Mouse (Mus musculus) embryonic facial prominence, embryonic 14.5 days (tissue): ENCODE measurements around the gene Adam15. TPM values are rescaled to one million over a fixed set of nuclear protein-coding genes. Genes with fewer than 3 reads are reported as not detected.

Experiments used
- ATAC-seq: fragments of 200-750 bp; cut with Nextera tagmentation; 2 replicates; pipeline ENCODE4 v1.8.0; 2017; ENCODE audit warnings: low read depth, moderate number of reproducible peaks, moderate TSS enrichment
- DNase-seq: peaks from one replicate; pipeline ENCODE4 v3.0.0-alpha.2; 2015; ENCODE audit warnings: low spot score
- H3K27ac ChIP-seq: fragments of 300-500 bp; sonication (generic); replicated peaks from 2 replicates; pipeline ENCODE4 v1.5.1; 2014; ENCODE audit warnings: low read depth, mild to moderate bottlenecking, low read length, moderate library complexity
- H3K27me3 ChIP-seq: fragments of 300-500 bp; sonication (generic); replicated peaks from 2 replicates; pipeline ENCODE4 v1.6.1; 2014; ENCODE audit warnings: low read length; ENCODE audit not compliant: control insufficient read depth, insufficient read depth
- H3K36me3 ChIP-seq: fragments of 300-500 bp; sonication (generic); 2 replicates; pipeline ENCODE4 v1.6.1; 2014; ENCODE audit warnings: low read length, mixed read lengths; ENCODE audit not compliant: control insufficient read depth, insufficient read depth
- H3K4me1 ChIP-seq: fragments of 300-500 bp; sonication (generic); 2 replicates; pipeline ENCODE4 v1.6.1; 2014; ENCODE audit warnings: antibody characterized with exemption, low read length; ENCODE audit not compliant: control insufficient read depth, insufficient read depth
- H3K4me2 ChIP-seq: fragments of 300-500 bp; sonication (generic); 2 replicates; pipeline ENCODE4 v1.6.1; 2014; ENCODE audit warnings: low read depth, mild to moderate bottlenecking, low read length, moderate library complexity, mixed read lengths
- H3K4me3 ChIP-seq: fragments of 300-500 bp; sonication (generic); 2 replicates; pipeline ENCODE4 v1.5.1; 2014; ENCODE audit warnings: low read depth, mild to moderate bottlenecking, low read length
- H3K9ac ChIP-seq: fragments of 300-500 bp; sonication (generic); 2 replicates; pipeline ENCODE4 v1.6.1; 2014; ENCODE audit warnings: low read depth, mild to moderate bottlenecking, low read length, moderate library complexity, mixed read lengths
- H3K9me3 ChIP-seq: fragments of 300-500 bp; sonication (generic); 2 replicates; pipeline ENCODE4 v1.6.1; 2016; ENCODE audit warnings: low read length; ENCODE audit not compliant: control insufficient read depth
- WGBS: fragments of 180-500 bp; shearing (Covaris S2); extraction: QIAGEN DNeasy Blood & Tissue Kit; methylation state at CpG from one replicate; pipeline ENCODE4 v1.1.7; 2014; 5-methylcytosine and 5-hydroxymethylcytosine counted together
- polyA plus RNA-seq: library from polyadenylated mRNA; unstranded; fragments of >200 nt; fragmentation: Nextera tagmentation; extraction: Ambion mirVana; gene quantifications from 2 replicates; pipeline ENCODE4 v1.2.1, GENCODE M21; 2014

Adam15 gene
- polyA plus RNA-seq, 1 experiment from 2014 or later, result 51.7 TPM

GRCm38 (mm10) chr3:89295685-89296230 lies 54.0 kb downstream of the Adam15 start:
- no peak for ATAC-seq
- no peaks in the 10 kb centered on the region for H3K36me3 ChIP-seq
- 73% methylated on average over 8 of the region's 8 CpGs for WGBS
- no peak overlapping the region for H3K4me3 ChIP-seq
- H3K27ac ChIP-seq, result no peak overlapping the region
- no peaks in the 10 kb centered on the region for H3K9me3 ChIP-seq
- H3K4me2 ChIP-seq, result no peak overlapping the region
- no peak overlapping the region for H3K9ac ChIP-seq
- H3K27me3 ChIP-seq, result no peaks in the 10 kb centered on the region
- H3K4me1 ChIP-seq, result peaks cover 6% of the 10 kb centered on the region; the same call in 1 of the 2 replicates
- no peak for DNase-seq

- Histone ChIP-seq H3K4me3 (no peak overlapping the region), H3K9me3 (no peaks in the 10 kb centered on the region), H3K36me3 (no peaks in the 10 kb centered on the region), H3K4me2 (no peak overlapping the region), H3K27ac (no peak overlapping the region), H3K9ac (no peak overlapping the region), H3K27me3 (no peaks in the 10 kb centered on the region), H3K4me1 (no peaks in the 10 kb centered on the region)
- WGBS, result 74% methylated on average over 5 of the region's 5 CpGs
- ATAC-seq (no peak), DNase-seq (no peak)
Observed at GRCm38 (mm10) chr3:89294195-89294594, 55.6 kb downstream of the Adam15 start.

- WGBS, result 90% methylated on average over 11 of the region's 11 CpGs
- no peak for ATAC-seq
- H3K36me3 ChIP-seq, result no peaks in the 10 kb centered on the region
Observed at GRCm38 (mm10) chr3:89293247-89293918, 56.4 kb downstream of the Adam15 start.

GRCm38 (mm10) chr3:89292303-89292702 lies 57.5 kb downstream of the Adam15 start:
- 70% methylated on average over 5 of the region's 5 CpGs for WGBS
- DNase-seq, result no peak
- peaks cover 4% of the 10 kb centered on the region; the same call in 1 of the 2 replicates for H3K4me1 ChIP-seq
- H3K9me3 ChIP-seq, result no peaks in the 10 kb centered on the region
- no peak overlapping the region for H3K4me3 ChIP-seq
- no peaks in the 10 kb centered on the region for H3K36me3 ChIP-seq
- no peak overlapping the region for H3K4me2 ChIP-seq
- no peak overlapping the region for H3K27ac ChIP-seq
- no peaks in the 10 kb centered on the region for H3K27me3 ChIP-seq
- H3K9ac ChIP-seq, result no peak overlapping the region
- ATAC-seq, result no peak

More at GRCm38 (mm10) chr3:89293247-89293918, 56.4 kb downstream of the Adam15 start:
- H3K27ac ChIP-seq, result no peak overlapping the region
- no peaks in the 10 kb centered on the region for H3K4me1 ChIP-seq
- H3K9me3 ChIP-seq, result no peaks in the 10 kb centered on the region
- H3K27me3 ChIP-seq, result no peaks in the 10 kb centered on the region
- DNase-seq, result no peak
- no peak overlapping the region for H3K4me3 ChIP-seq
- no peak overlapping the region for H3K4me2 ChIP-seq
- H3K9ac ChIP-seq, result no peak overlapping the region

- DNase-seq, result no peak
- no peaks in the 10 kb centered on the region for H3K36me3 ChIP-seq
- WGBS, result 65% methylated on average over 10 of the region's 10 CpGs
- H3K4me2 ChIP-seq, result no peak overlapping the region
- H3K4me3 ChIP-seq, result no peak overlapping the region
- ATAC-seq, result no peak
- H3K27ac ChIP-seq, result no peak overlapping the region
- no peaks in the 10 kb centered on the region for H3K27me3 ChIP-seq
- H3K9me3 ChIP-seq, result no peaks in the 10 kb centered on the region
- H3K4me1 ChIP-seq, result peaks cover 5% of the 10 kb centered on the region; the same call in 1 of the 2 replicates
- H3K9ac ChIP-seq, result no peak overlapping the region
Observed at GRCm38 (mm10) chr3:89291874-89292273, 57.9 kb downstream of the Adam15 start.

Other genes with a start within 250 kb of the Adam15 start
- not detected in 2 replicates for gene Gm43738, start 248.9 kb downstream of the Adam15 start, polyA plus RNA-seq
- gene Fdps, start 248.0 kb downstream of the Adam15 start, polyA plus RNA-seq, result 183 and 205 TPM in 2 replicates
- 0.30 TPM in 1 of 2 replicates, not detected in the other for gene Pklr, start 213.9 kb downstream of the Adam15 start, polyA plus RNA-seq
- gene Hcn3, start 189.8 kb downstream of the Adam15 start, polyA plus RNA-seq, result 1.4 and 2.8 TPM in 2 replicates
- 22.4 and 23.9 TPM in 2 replicates for gene Clk2, start 185.2 kb downstream of the Adam15 start, polyA plus RNA-seq
- 93.4 and 96.9 TPM in 2 replicates for gene Scamp3, start 172.5 kb downstream of the Adam15 start, polyA plus RNA-seq
- 27.9 and 33.9 TPM in 2 replicates for gene Fam189b, start 166.9 kb downstream of the Adam15 start, polyA plus RNA-seq
- gene Gba, start 147.1 kb downstream of the Adam15 start, polyA plus RNA-seq, result 47.8 and 54.5 TPM in 2 replicates
- 51.5 and 52.0 TPM in 2 replicates for gene Thbs3, start 134.8 kb downstream of the Adam15 start, polyA plus RNA-seq
- gene Mtx1, start 122.9 kb downstream of the Adam15 start, polyA plus RNA-seq, result 151 and 163 TPM in 2 replicates
- gene Muc1, start 120.9 kb downstream of the Adam15 start, polyA plus RNA-seq, result 2.0 and 4.1 TPM in 2 replicates
- 324 and 349 TPM in 2 replicates for gene Krtcap2, start 104.0 kb downstream of the Adam15 start, polyA plus RNA-seq
- gene Trim46, start 103.7 kb downstream of the Adam15 start, polyA plus RNA-seq, result 3.7 and 4.7 TPM in 2 replicates
- 151 and 177 TPM in 2 replicates for gene Dpm3, start 90.6 kb downstream of the Adam15 start, polyA plus RNA-seq
- gene Slc50a1, start 79.4 kb downstream of the Adam15 start, polyA plus RNA-seq, result 70.5 and 80.2 TPM in 2 replicates
- 33.8 and 35.8 TPM in 2 replicates for gene Efna1, start 68.9 kb downstream of the Adam15 start, polyA plus RNA-seq
- gene Efna3, start 27.0 kb downstream of the Adam15 start, polyA plus RNA-seq, result 18.7 and 21.2 TPM in 2 replicates
- gene Efna4, start 12.0 kb downstream of the Adam15 start, polyA plus RNA-seq, result 17.5 and 20.7 TPM in 2 replicates
- not detected in 2 replicates for gene Dcst2, start 12.0 kb upstream of the Adam15 start, polyA plus RNA-seq
- 0.26 and 0.33 TPM in 2 replicates for gene Dcst1, start 15.3 kb upstream of the Adam15 start, polyA plus RNA-seq
- 2.3 and 3.6 TPM in 2 replicates for gene Zbtb7b, start 44.8 kb upstream of the Adam15 start, polyA plus RNA-seq
- gene Lenep, start 52.8 kb upstream of the Adam15 start, polyA plus RNA-seq, result not detected in 2 replicates
- gene Flad1, start 61.9 kb upstream of the Adam15 start, polyA plus RNA-seq, result 24.2 and 24.8 TPM in 2 replicates
- 380 and 425 TPM in 2 replicates for gene Cks1b, start 68.4 kb upstream of the Adam15 start, polyA plus RNA-seq
- gene Shc1, start 68.4 kb upstream of the Adam15 start, polyA plus RNA-seq, result 74.0 and 75.2 TPM in 2 replicates
- 49.2 and 51.6 TPM in 2 replicates for gene Pygo2, start 80.2 kb upstream of the Adam15 start, polyA plus RNA-seq
- 24.1 and 25.9 TPM in 2 replicates for gene Pbxip1, start 86.7 kb upstream of the Adam15 start, polyA plus RNA-seq
- 45.7 and 48.6 TPM in 2 replicates for gene Pmvk, start 104.5 kb upstream of the Adam15 start, polyA plus RNA-seq
- 3.7 and 4.6 TPM in 2 replicates for gene Kcnn3, start 170.2 kb upstream of the Adam15 start, polyA plus RNA-seq